Mouse (Mus musculus) heart, adult 18-20 months (tissue): ENCODE measurements around the gene 6330403K07Rik. TPM values are rescaled to one million over a fixed set of nuclear protein-coding genes. Genes with fewer than 3 reads are reported as not detected.

Experiments
- DNase-seq, 2 experiments: peaks; one replicate each; pipeline ENCODE4 v3.0.0; 2021 to 2022; ENCODE audit warnings: mixed read lengths in 1 of 2
- long read RNA-seq, 2 experiments: library from polyadenylated mRNA; stranded (forward); transcript quantifications; one replicate each; pipeline ENCODE4 v2.0.0; 2021
- total RNA-seq, 2 experiments: library from RNA; stranded (reverse); gene quantifications; 2 replicates each; pipeline ENCODE4 v1.2.3; 2021

6330403K07Rik gene
- under 1 TPM; 0.40 to 0.49 TPM for total RNA-seq
- long read RNA-seq, experiment 1, result 0 reads
- long read RNA-seq, experiment 2, partial matches to known transcripts, result 0 of 1 reads
- long read RNA-seq, experiment 2, other reads (novel, unspliced or antisense), result 0 of 1 reads

- DNase-seq, result no peak
Measured at GRCm38 (mm10) chr11:71033163-71033761, at the start of gene 6330403K07Rik. 6330403K07Rik (minus strand) TSS chr11:71033513.

- DNase-seq, result no peak
Measured at GRCm38 (mm10) chr11:71076342-71076741, 43.0 kb upstream of the 6330403K07Rik start.

GRCm38 (mm10) chr11:71052554-71052953 is 19.2 kb upstream of the 6330403K07Rik start:
- peak in 1 of 2 experiments; percentile 21 for DNase-seq

GRCm38 (mm10) chr11:71039526-71040298 is 6.4 kb upstream of the 6330403K07Rik start:
- no peak for DNase-seq

- no peak for DNase-seq
Measured at GRCm38 (mm10) chr11:71032491-71033162, 686 bp downstream of the 6330403K07Rik start.

- DNase-seq, result no peak
Measured at GRCm38 (mm10) chr11:71032070-71032469, 1.2 kb downstream of the 6330403K07Rik start.

GRCm38 (mm10) chr11:71029403-71030118 is 3.8 kb downstream of the 6330403K07Rik start:
- DNase-seq, result no peak

GRCm38 (mm10) chr11:71028280-71028679 is 5.0 kb downstream of the 6330403K07Rik start:
- no peak for DNase-seq

GRCm38 (mm10) chr11:71019201-71020068 is 13.9 kb downstream of the 6330403K07Rik start, which contains the start of the genes Mis12 and Derl2:
Mis12 (plus strand) TSS chr11:71019611.
Derl2 (minus strand) TSS chr11:71019841.
- DNase-seq, result peak; percentile 98 to 100

- DNase-seq, result no peak
Measured at GRCm38 (mm10) chr11:71018416-71019200, 14.7 kb downstream of the 6330403K07Rik start.

GRCm38 (mm10) chr11:71017051-71017450 is 16.3 kb downstream of the 6330403K07Rik start:
- no peak for DNase-seq

GRCm38 (mm10) chr11:71012743-71013142 is 20.6 kb downstream of the 6330403K07Rik start:
- DNase-seq, result peak; percentile 41 to 54

GRCm38 (mm10) chr11:71008321-71008720 is 25.0 kb downstream of the 6330403K07Rik start:
- DNase-seq, result peak; percentile 65 to 86

GRCm38 (mm10) chr11:71007831-71008230 is 25.5 kb downstream of the 6330403K07Rik start:
- no peak for DNase-seq

- DNase-seq, result no peak
Measured at GRCm38 (mm10) chr11:71007026-71007425, 26.3 kb downstream of the 6330403K07Rik start.

GRCm38 (mm10) chr11:71005046-71005445 is 28.3 kb downstream of the 6330403K07Rik start:
- DNase-seq, result no peak

- DNase-seq, result peak; percentile 97 to 98
Measured at GRCm38 (mm10) chr11:71004316-71004773, 29.0 kb downstream of the 6330403K07Rik start, which contains the start of gene Dhx33. Dhx33 (minus strand) TSS chr11:71004437.

GRCm38 (mm10) chr11:71003611-71004315 is 29.6 kb downstream of the 6330403K07Rik start:
- peak in 1 of 2 experiments; percentile 25 for DNase-seq

GRCm38 (mm10) chr11:71001167-71001566 is 32.1 kb downstream of the 6330403K07Rik start:
- no peak for DNase-seq
